Mouse (Mus musculus) myocyte (in vitro differentiated cells): ENCODE measurements at regions not wholly inside any gene's neighbourhood (a gene's known extent, or its start where the extent isn't known, plus 50 kb on each side); places are given as distances from the start of the nearest gene placed in this dataset.

Source experiments
- H3K27me3 ChIP-seq: one replicate; pipeline ENCODE4 v1.6.1; 2011; ENCODE audit not compliant: control insufficient read depth, insufficient read depth, insufficient read length
- H3K36me3 ChIP-seq: one replicate; pipeline ENCODE4 v1.6.1; 2011; ENCODE audit not compliant: control insufficient read depth, insufficient read depth
- H3K4me2 ChIP-seq: one replicate; pipeline ENCODE4 v1.6.1; 2011; ENCODE audit warnings: low read depth, control low read depth
- H3K4me3 ChIP-seq: one replicate; pipeline ENCODE4 v1.5.1; 2011; ENCODE audit warnings: mild to moderate bottlenecking, control low read depth, moderate library complexity
- H3K79me2 ChIP-seq: one replicate; pipeline ENCODE4 v1.6.1; 2011; ENCODE audit not compliant: control insufficient read depth, insufficient read depth
- H3ac ChIP-seq: one replicate; pipeline ENCODE4 v1.6.1; 2011; ENCODE audit not compliant: control insufficient read depth, insufficient read length
- CEBPB ChIP-seq: IDR thresholded peaks from 2 replicates; pipeline ENCODE4 v1.6.1; 2011; ENCODE audit warnings: mild to moderate bottlenecking, moderate library complexity; ENCODE audit not compliant: poor library complexity, insufficient read depth, severe bottlenecking
- E2F4 ChIP-seq: IDR thresholded peaks from one replicate; pipeline ENCODE4 v1.6.1; 2011; ENCODE audit warnings: mild to moderate bottlenecking, control low read depth, moderate library complexity; ENCODE audit not compliant: insufficient read depth
- MAX ChIP-seq: IDR thresholded peaks from one replicate; pipeline ENCODE4 v1.6.1; 2011; ENCODE audit warnings: low read depth, mild to moderate bottlenecking, control low read depth
- MYOD1 ChIP-seq, 3 experiments: IDR thresholded peaks; one replicate each; pipeline ENCODE4 v1.6.1; 2011; ENCODE audit warnings: control low read depth in 2 of 3, low read depth in 2 of 3, mild to moderate bottlenecking in 2 of 3, moderate library complexity in 1 of 3; ENCODE audit not compliant: insufficient read length in 2 of 3, control insufficient read depth in 1 of 3
- MYOG ChIP-seq, 3 experiments: IDR thresholded peaks; one replicate each; pipeline ENCODE4 v1.6.1; 2011; ENCODE audit warnings: control low read depth in 2 of 3, low read depth in 2 of 3, mild to moderate bottlenecking in 2 of 3; ENCODE audit not compliant: insufficient read length in 2 of 3, control insufficient read depth in 1 of 3, insufficient read depth in 1 of 3
- POLR2A ChIP-seq: IDR thresholded peaks from one replicate; pipeline ENCODE4 v1.6.1; 2011; ENCODE audit warnings: low read depth, mild to moderate bottlenecking, control low read depth, moderate library complexity; ENCODE audit not compliant: insufficient read length
- POLR2AphosphoS2 ChIP-seq: IDR thresholded peaks from one replicate; pipeline ENCODE4 v1.6.1; 2011; ENCODE audit warnings: low read depth, control low read depth; ENCODE audit not compliant: insufficient read length
- REST ChIP-seq: IDR thresholded peaks from one replicate; pipeline ENCODE4 v1.6.1; 2011; ENCODE audit warnings: mild to moderate bottlenecking, control low read depth, moderate library complexity; ENCODE audit not compliant: insufficient read depth, insufficient read length
- SRF ChIP-seq: IDR thresholded peaks from one replicate; pipeline ENCODE4 v1.6.1; 2011; ENCODE audit warnings: low read depth; ENCODE audit not compliant: control insufficient read depth, insufficient read length
- TCF12 ChIP-seq: IDR thresholded peaks from one replicate; pipeline ENCODE4 v1.6.1; 2011; ENCODE audit warnings: mild to moderate bottlenecking, control low read depth; ENCODE audit not compliant: poor library complexity, insufficient read depth, severe bottlenecking
- TCF3 ChIP-seq: IDR thresholded peaks from one replicate; pipeline ENCODE4 v1.6.1; 2011; ENCODE audit warnings: low read depth, control low read depth; ENCODE audit not compliant: insufficient read length
- USF1 ChIP-seq: IDR thresholded peaks from one replicate; pipeline ENCODE4 v1.6.1; 2011; ENCODE audit warnings: low read depth, mild to moderate bottlenecking, control low read depth, moderate library complexity

GRCm38 (mm10) chr10:66554259-66554658 lies 541.7 kb upstream of the Jmjd1c start:
- Histone ChIP-seq H3K4me3 (no peak overlapping the region), H3K79me2 (no peaks in the 10 kb centered on the region), H3K4me2 (no peak overlapping the region), H3K36me3 (no peaks in the 10 kb centered on the region), H3K27me3 (no peaks in the 10 kb centered on the region), H3ac (no peak overlapping the region)
- TF ChIP-seq USF1 (no peak), REST (no peak), SRF (no peak), CEBPB (no peak), MYOG (IDR thresholded peaks at IDR 0.05; ENCODE audit: control insufficient read depth in 1 of 3, insufficient read depth in 1 of 3, insufficient read length in 2 of 3, low read depth in 2 of 3) (no peak), TCF3 (no peak)

GRCm38 (mm10) chr10:66558097-66558840 lies 537.7 kb upstream of the Jmjd1c start:
- no peaks in the 10 kb centered on the region for H3K27me3 ChIP-seq
- H3ac ChIP-seq: no peak overlapping the region
- no peaks in the 10 kb centered on the region for H3K36me3 ChIP-seq
- H3K4me2 ChIP-seq: no peak overlapping the region
- TF ChIP-seq SRF (no peak), MYOD1 (IDR thresholded peaks at IDR 0.05; ENCODE audit: control insufficient read depth in 1 of 3, insufficient read length in 2 of 3, low read depth in 2 of 3) (no peak), POLR2AphosphoS2 (no peak), TCF3 (no peak), TCF12 (no peak), POLR2A (no peak)
- no peaks in the 10 kb centered on the region for H3K79me2 ChIP-seq
- H3K4me3 ChIP-seq: no peak overlapping the region

GRCm38 (mm10) chr10:66565374-66565773 lies 530.6 kb upstream of the Jmjd1c start:
- Histone ChIP-seq H3ac (no peak overlapping the region), H3K36me3 (no peaks in the 10 kb centered on the region), H3K4me2 (no peak overlapping the region), H3K4me3 (no peak overlapping the region), H3K79me2 (no peaks in the 10 kb centered on the region), H3K27me3 (no peaks in the 10 kb centered on the region)
- TF ChIP-seq REST (no peak), POLR2A (no peak), USF1 (no peak), MAX (no peak), TCF12 (no peak), E2F4 (no peak), POLR2AphosphoS2 (no peak), SRF (no peak), TCF3 (no peak), MYOD1 (IDR thresholded peaks at IDR 0.05; ENCODE audit: control insufficient read depth in 1 of 3, insufficient read length in 2 of 3, low read depth in 2 of 3) (no peak), CEBPB (no peak), MYOG (IDR thresholded peaks at IDR 0.05; ENCODE audit: control insufficient read depth in 1 of 3, insufficient read depth in 1 of 3, insufficient read length in 2 of 3, low read depth in 2 of 3) (no peak)

DNA sequence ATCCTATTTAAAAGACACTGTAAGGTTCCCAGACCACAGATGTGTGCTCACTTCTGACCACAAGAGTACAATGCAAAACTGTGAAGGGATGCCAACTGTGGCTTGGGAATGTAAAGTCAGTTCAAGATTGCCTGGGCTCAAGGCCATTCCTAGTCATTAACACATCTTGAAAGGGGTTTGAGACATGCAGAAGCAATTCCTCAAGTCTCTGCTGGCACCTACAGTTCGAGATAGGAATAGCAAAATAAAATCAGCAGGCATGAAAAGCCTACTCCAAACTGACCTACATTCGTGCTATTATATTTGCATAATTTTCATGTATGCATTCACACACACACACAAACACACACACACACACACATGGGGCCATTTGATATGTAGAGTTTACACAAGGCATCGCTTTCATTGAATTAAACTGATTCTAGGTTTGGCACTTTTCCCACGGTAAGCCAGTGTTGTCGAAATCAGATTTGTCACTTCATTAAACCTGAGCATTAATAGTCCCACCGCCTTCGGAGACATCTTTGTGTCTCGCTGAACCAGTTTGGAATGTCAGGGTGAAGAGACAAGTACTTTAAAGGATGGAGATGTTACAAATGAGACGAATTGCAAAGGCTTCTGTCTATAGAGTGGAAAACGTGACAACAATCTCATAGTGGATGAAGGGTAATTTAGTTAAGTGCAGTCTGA lies 520.9 kb upstream of the Jmjd1c start:
- Histone ChIP-seq H3K4me3 (no peak overlapping the region), H3K36me3 (no peaks in the 10 kb centered on the region)
- TF ChIP-seq TCF12: no peak
- TF ChIP-seq SRF: no peak
- TF ChIP-seq MYOG (IDR thresholded peaks at IDR 0.05; ENCODE audit: control insufficient read depth in 1 of 3, insufficient read depth in 1 of 3, insufficient read length in 2 of 3, low read depth in 2 of 3): no peak
- no peak for TF ChIP-seq E2F4
- no peak for TF ChIP-seq POLR2A
- TF ChIP-seq TCF3: no peak
- TF ChIP-seq MYOD1 (IDR thresholded peaks at IDR 0.05; ENCODE audit: control insufficient read depth in 1 of 3, insufficient read length in 2 of 3, low read depth in 2 of 3): no peak
- no peak for TF ChIP-seq POLR2AphosphoS2
- no peak for TF ChIP-seq MAX
- TF ChIP-seq REST: no peak
- TF ChIP-seq CEBPB: no peak
- TF ChIP-seq USF1: no peak

DNA sequence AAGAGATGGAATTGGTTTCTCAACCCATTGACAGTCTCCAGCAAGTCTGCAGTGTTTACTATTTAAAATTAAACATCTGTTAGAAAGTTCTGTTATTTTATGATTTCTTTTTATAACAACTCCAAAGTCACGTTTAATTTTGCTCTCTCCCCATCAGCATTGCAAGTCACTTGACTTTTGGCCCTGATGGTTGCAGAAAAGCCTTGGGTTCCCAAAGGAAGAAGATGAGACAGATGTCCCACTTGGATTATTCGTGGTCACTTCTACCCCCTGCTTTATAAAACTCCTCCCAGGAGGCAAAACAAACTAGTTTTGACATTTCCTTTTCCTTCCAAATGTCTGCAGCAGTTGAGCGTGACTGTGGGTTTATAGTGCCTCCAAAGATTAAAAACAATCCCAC lies 502.9 kb upstream of the Jmjd1c start:
- no peak overlapping the region for H3K4me3 ChIP-seq
- no peaks in the 10 kb centered on the region for H3K79me2 ChIP-seq
- no peak overlapping the region for H3K4me2 ChIP-seq
- H3K27me3 ChIP-seq: no peaks in the 10 kb centered on the region
- no peak for TF ChIP-seq USF1
- TF ChIP-seq POLR2AphosphoS2: no peak
- TF ChIP-seq TCF12: no peak
- TF ChIP-seq MAX: no peak
- no peak for TF ChIP-seq REST
- TF ChIP-seq MYOG (IDR thresholded peaks at IDR 0.05; ENCODE audit: control insufficient read depth in 1 of 3, insufficient read depth in 1 of 3, insufficient read length in 2 of 3, low read depth in 2 of 3): no peak
- TF ChIP-seq E2F4: no peak
- no peak for TF ChIP-seq TCF3
- no peak for TF ChIP-seq MYOD1 (IDR thresholded peaks at IDR 0.05; ENCODE audit: control insufficient read depth in 1 of 3, insufficient read length in 2 of 3, low read depth in 2 of 3)
- TF ChIP-seq SRF: no peak
- TF ChIP-seq CEBPB: no peak
- TF ChIP-seq POLR2A: no peak
- H3K36me3 ChIP-seq: no peaks in the 10 kb centered on the region
- H3ac ChIP-seq: no peak overlapping the region

More for the DNA sequence above, 520.9 kb upstream of the Jmjd1c start:
- no peaks in the 10 kb centered on the region for H3K27me3 ChIP-seq
- no peak overlapping the region for H3ac ChIP-seq
- no peak overlapping the region for H3K4me2 ChIP-seq
- H3K79me2 ChIP-seq: no peaks in the 10 kb centered on the region
